Mouse (Mus musculus) forebrain, embryonic 16.5 days (tissue): ENCODE data around the gene Krtcap2. TPM values are rescaled to one million over a fixed set of nuclear protein-coding genes. Genes with fewer than 3 reads are reported as not detected.
A peak's percentile ranks its signal among the peaks of the same experiment; 100 is the strongest.

Source experiments
- ATAC-seq: fragments of 200-750 bp; cut with Nextera tagmentation; 2 replicates; pipeline ENCODE4 v1.8.0; 2017; ENCODE audit warnings: mild to moderate bottlenecking, moderate library complexity
- H3K27ac ChIP-seq: fragments of 300-500 bp; sonication (generic); 2 replicates; pipeline ENCODE4 v1.5.1; 2014; ENCODE audit warnings: low read length, control low read depth
- H3K27me3 ChIP-seq: fragments of 300-500 bp; sonication (generic); replicated peaks from 2 replicates; pipeline ENCODE4 v1.6.1; 2014; ENCODE audit warnings: low read length; ENCODE audit not compliant: control insufficient read depth, insufficient read depth
- H3K36me3 ChIP-seq: fragments of 300-500 bp; sonication (generic); 2 replicates; pipeline ENCODE4 v1.6.1; 2014; ENCODE audit not compliant: control insufficient read depth, insufficient read depth
- H3K4me1 ChIP-seq: fragments of 300-500 bp; sonication (generic); replicated peaks from 2 replicates; pipeline ENCODE4 v1.6.1; 2014; ENCODE audit warnings: low read length; ENCODE audit not compliant: control insufficient read depth, insufficient read depth
- H3K4me2 ChIP-seq: fragments of 300-500 bp; sonication (generic); 2 replicates; pipeline ENCODE4 v1.6.1; 2014; ENCODE audit warnings: mild to moderate bottlenecking, low read length, control low read depth
- H3K4me3 ChIP-seq: fragments of 300-500 bp; sonication (generic); replicated peaks from 2 replicates; pipeline ENCODE4 v1.5.1; 2014; ENCODE audit warnings: mild to moderate bottlenecking, low read length, control low read depth
- H3K9ac ChIP-seq: fragments of 300-500 bp; sonication (generic); replicated peaks from 2 replicates; pipeline ENCODE4 v1.6.1; 2014; ENCODE audit warnings: low read depth, low read length, control low read depth
- H3K9me3 ChIP-seq: fragments of 300-500 bp; sonication (generic); 2 replicates; pipeline ENCODE4 v1.6.1; 2016; ENCODE audit warnings: low read length; ENCODE audit not compliant: control insufficient read depth
- WGBS: fragments of 180-500 bp; shearing (Covaris S2); extraction: QIAGEN DNeasy Blood & Tissue Kit; methylation state at CpG from one replicate; pipeline ENCODE4 v1.1.7; 2014; 5-methylcytosine and 5-hydroxymethylcytosine counted together
- polyA plus RNA-seq: library from polyadenylated mRNA; unstranded; fragments of >200 nt; fragmentation: Nextera tagmentation; extraction: Ambion mirVana; gene quantifications from 2 replicates; pipeline ENCODE4 v1.2.1, GENCODE M21; 2015

Krtcap2 gene
- polyA plus RNA-seq, 1 experiment from 2014 or later = 187 TPM

GRCm38 (mm10) chr3:89281579-89282290, 36.0 kb downstream of the Krtcap2 start:
- Histone ChIP-seq H3K4me2 (peak overlapping the region; percentile 98), H3K36me3 (no peaks in the 10 kb centered on the region), H3K4me1 (peaks cover 36% of the 10 kb centered on the region), H3K9ac (peak overlapping the region; percentile 10; the same call in 1 of the 2 replicates), H3K27me3 (peaks cover 2% of the 10 kb centered on the region; the same call in 1 of the 2 replicates), H3K27ac (no peak overlapping the region), H3K9me3 (no peaks in the 10 kb centered on the region), H3K4me3 (peak overlapping the region; percentile 56)
- 13% methylated on average over 20 of the region's 20 CpGs for WGBS
- ATAC-seq = no peak; the same call in 1 of the 2 replicates

DNA sequence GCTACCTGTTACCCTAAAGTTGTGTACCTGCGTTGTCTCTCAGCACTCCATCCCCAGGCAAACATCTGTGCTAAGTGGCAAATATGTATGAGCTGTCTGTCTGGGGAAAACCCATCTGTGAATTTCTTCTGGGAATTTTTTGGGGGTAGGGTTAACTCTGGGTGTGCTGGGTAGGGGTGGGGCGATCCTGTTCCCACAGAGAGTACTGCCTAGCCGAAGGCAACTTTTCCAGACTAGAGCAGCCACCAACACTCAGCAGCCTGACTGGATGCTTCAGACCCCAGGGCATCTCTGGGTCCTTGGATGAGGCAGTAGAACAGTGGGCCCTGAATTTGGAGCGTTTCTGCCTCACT, 36.5 kb downstream of the Krtcap2 start:
- Histone ChIP-seq H3K36me3 (no peaks in the 10 kb centered on the region), H3K4me2 (no peak overlapping the region), H3K27ac (no peak overlapping the region), H3K4me1 (peaks cover 34% of the 10 kb centered on the region), H3K9me3 (no peaks in the 10 kb centered on the region), H3K4me3 (no peak overlapping the region), H3K9ac (peak overlapping the region; percentile 10; the same call in 1 of the 2 replicates), H3K27me3 (peaks cover 2% of the 10 kb centered on the region; the same call in 1 of the 2 replicates)
- WGBS = 20% methylated on average over 4 of the region's 4 CpGs
- ATAC-seq = no peak

GRCm38 (mm10) chr3:89284261-89284660, 38.5 kb downstream of the Krtcap2 start:
- no peak for ATAC-seq
- 86% methylated on average over 3 of the region's 3 CpGs for WGBS

DNA sequence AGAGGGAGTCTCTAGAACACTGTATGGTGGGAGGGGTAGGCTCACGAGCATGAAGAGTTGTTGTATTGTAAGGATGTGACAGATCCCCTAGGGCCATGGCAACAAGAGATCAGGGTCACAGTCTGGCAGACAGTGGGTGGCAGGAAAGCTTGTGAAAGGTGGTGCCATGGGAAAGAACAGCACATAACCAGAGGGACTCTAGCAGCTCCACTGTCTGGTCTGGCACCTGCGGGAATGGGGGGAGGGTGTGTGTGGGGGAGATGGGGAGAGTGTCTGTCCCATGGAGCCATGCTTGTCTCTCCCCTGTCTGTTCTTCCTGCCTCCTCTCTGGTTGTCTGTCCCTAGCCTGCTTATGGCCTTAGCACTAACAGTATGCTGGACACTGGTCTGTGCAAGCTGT, 39.8 kb downstream of the Krtcap2 start:
- Histone ChIP-seq H3K4me2 (no peak overlapping the region), H3K27ac (no peak overlapping the region), H3K9ac (no peak overlapping the region), H3K27me3 (0 out of 2 replicates have a peak, but pooled peaks cover 2% of the 10 kb centered on the region), H3K4me1 (peaks cover 16% of the 10 kb centered on the region), H3K4me3 (no peak overlapping the region), H3K36me3 (no peaks in the 10 kb centered on the region), H3K9me3 (no peaks in the 10 kb centered on the region)
- no peak for ATAC-seq
- 45% methylated on average over 2 of the region's 2 CpGs for whole genome bisulfite sequencing

More at GRCm38 (mm10) chr3:89284261-89284660, 38.5 kb downstream of the Krtcap2 start:
- Histone ChIP-seq H3K4me1 (peaks cover 29% of the 10 kb centered on the region), H3K9me3 (no peaks in the 10 kb centered on the region), H3K36me3 (no peaks in the 10 kb centered on the region), H3K4me3 (no peak overlapping the region), H3K27ac (no peak overlapping the region), H3K4me2 (no peak overlapping the region), H3K27me3 (0 out of 2 replicates have a peak, but pooled peaks cover 2% of the 10 kb centered on the region), H3K9ac (no peak overlapping the region)

DNA sequence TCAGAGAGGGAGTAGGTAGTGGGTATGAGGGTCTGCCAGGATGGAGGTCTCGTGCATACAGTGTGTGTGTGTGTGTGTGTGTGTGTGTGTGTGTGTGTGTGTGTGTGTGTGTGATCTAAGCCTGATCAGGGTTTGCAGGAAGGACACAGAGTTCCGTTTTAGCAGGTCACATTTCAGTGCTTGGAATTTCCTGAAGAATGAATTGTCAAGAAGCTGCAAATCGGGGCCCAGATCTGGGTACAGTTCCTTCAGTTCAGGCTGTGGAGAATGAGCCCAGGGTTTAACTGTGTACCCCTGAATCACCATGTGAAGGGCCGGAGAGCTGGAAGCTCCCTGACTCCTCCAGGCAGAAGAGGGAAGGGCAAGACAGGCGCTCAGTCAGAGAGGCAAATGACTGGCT, 41.5 kb downstream of the Krtcap2 start:
- 67% methylated on average over 5 of the region's 5 CpGs for WGBS
- Histone ChIP-seq H3K4me3 (no peak overlapping the region), H3K36me3 (no peaks in the 10 kb centered on the region), H3K4me1 (peaks cover 2% of the 10 kb centered on the region; the same call in 1 of the 2 replicates), H3K9me3 (no peaks in the 10 kb centered on the region), H3K27me3 (no peaks in the 10 kb centered on the region), H3K9ac (no peak overlapping the region), H3K4me2 (no peak overlapping the region), H3K27ac (no peak overlapping the region)
- ATAC-seq = no peak

GRCm38 (mm10) chr3:89288503-89288928, 42.8 kb downstream of the Krtcap2 start:
- Histone ChIP-seq H3K9ac (no peak overlapping the region), H3K27me3 (no peaks in the 10 kb centered on the region), H3K36me3 (no peaks in the 10 kb centered on the region), H3K27ac (no peak overlapping the region), H3K4me3 (no peak overlapping the region), H3K4me1 (no peaks in the 10 kb centered on the region), H3K4me2 (no peak overlapping the region), H3K9me3 (no peaks in the 10 kb centered on the region)
- 54% methylated on average over 7 of the region's 7 CpGs for WGBS
- ATAC-seq = no peak

GRCm38 (mm10) chr3:89291874-89292273, 46.1 kb downstream of the Krtcap2 start:
- Histone ChIP-seq H3K27ac (no peak overlapping the region), H3K9me3 (no peaks in the 10 kb centered on the region), H3K4me2 (no peak overlapping the region), H3K9ac (no peak overlapping the region), H3K4me3 (no peak overlapping the region), H3K27me3 (no peaks in the 10 kb centered on the region), H3K36me3 (no peaks in the 10 kb centered on the region), H3K4me1 (peaks cover 6% of the 10 kb centered on the region)
- 78% methylated on average over 10 of the region's 10 CpGs for WGBS
- no peak for ATAC-seq

GRCm38 (mm10) chr3:89292303-89292702, 46.5 kb downstream of the Krtcap2 start:
- no peak overlapping the region for H3K4me3 ChIP-seq
- H3K4me1 ChIP-seq = peaks cover 8% of the 10 kb centered on the region
- H3K27ac ChIP-seq = no peak overlapping the region
- H3K9me3 ChIP-seq = no peaks in the 10 kb centered on the region
- ATAC-seq = no peak
- H3K9ac ChIP-seq = no peak overlapping the region
- H3K4me2 ChIP-seq = no peak overlapping the region
- H3K36me3 ChIP-seq = no peaks in the 10 kb centered on the region
- WGBS = 65% methylated on average over 5 of the region's 5 CpGs
- H3K27me3 ChIP-seq = no peaks in the 10 kb centered on the region

DNA sequence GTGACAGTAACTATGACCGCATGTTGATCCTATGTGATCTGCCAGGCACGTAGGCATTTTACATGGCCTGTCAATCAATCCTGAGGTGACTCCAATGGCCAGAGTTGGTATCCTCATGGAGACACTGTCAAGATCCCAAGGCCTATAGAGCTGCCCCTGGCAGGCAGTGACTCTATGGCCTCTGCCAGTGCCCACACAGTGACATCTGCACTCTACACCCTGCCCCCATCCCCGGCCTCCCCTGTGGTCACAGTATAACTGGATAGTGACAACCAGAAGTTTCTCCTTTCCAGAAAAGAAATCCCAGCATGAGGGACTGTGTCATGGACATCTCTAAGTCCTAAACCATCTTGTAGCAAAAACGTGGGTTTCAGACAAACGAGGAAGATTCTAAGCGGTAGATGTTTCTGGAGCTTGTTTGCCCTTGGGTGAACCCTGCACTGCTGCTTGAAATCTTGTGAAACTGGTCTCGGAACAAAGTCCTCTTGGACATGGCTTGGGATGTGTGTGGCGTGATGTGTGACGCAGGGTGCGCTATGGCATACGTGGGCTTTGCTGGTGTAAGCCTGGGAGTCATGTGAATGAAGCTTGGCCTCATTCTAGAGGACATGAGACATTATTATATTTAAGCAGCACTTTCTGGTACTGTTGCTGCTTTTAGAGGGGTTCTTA, 47.6 kb downstream of the Krtcap2 start:
- ATAC-seq = no peak
- no peaks in the 10 kb centered on the region for H3K9me3 ChIP-seq
- no peak overlapping the region for H3K27ac ChIP-seq
- WGBS = 92% methylated on average over 11 of the region's 11 CpGs
- H3K4me2 ChIP-seq = no peak overlapping the region
- no peaks in the 10 kb centered on the region for H3K36me3 ChIP-seq
- no peak overlapping the region for H3K9ac ChIP-seq
- H3K4me3 ChIP-seq = no peak overlapping the region
- H3K4me1 ChIP-seq = peaks cover 9% of the 10 kb centered on the region
- H3K27me3 ChIP-seq = no peaks in the 10 kb centered on the region
